Mouse (Mus musculus): ENCODE data around the gene Ptdss2. TPM values are rescaled to one million over a fixed set of nuclear protein-coding genes. Genes with fewer than 3 reads are reported as not detected.

Ptdss2 gene
- total and polyA plus RNA-seq, 2 experiments from 2014 or later: 25.6 to 96.8 TPM

DNA sequence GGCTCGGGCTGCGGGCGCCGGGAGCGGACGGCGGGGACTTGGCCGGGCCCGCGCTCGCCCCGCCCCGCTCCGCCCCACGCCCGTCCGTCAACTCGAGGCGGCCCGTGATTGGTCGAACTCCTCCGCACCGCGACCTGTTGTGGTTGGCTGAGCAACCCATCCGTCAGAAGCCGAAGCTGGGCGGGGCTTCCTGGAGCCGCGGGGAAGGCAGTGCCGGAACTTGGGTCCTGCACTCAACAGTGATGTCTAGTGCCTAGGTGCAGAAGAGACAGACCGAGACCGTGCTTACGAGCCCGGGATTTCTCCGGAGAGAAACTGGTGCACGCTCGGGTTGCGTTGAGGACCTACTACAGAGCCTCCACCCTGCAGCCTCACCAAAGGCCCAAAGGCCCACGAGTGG, 71.8 kb downstream of the Ptdss2 start, which contains the start of the genes Hras and Lrrc56:
Gene Hras (minus strand): TSS at position 58 of the 400 bp plus-strand sequence.
Gene Lrrc56 (plus strand): TSS at position 210 of the 400 bp plus-strand sequence.
- under 1% methylated on average over 30 of the region's 39 CpGs for WGBS
- H3K9ac ChIP-seq (replicated peaks; ENCODE audit: low read length): peak within 1 kb of the TSS; percentile 90
- H3K4me3 ChIP-seq (ENCODE audit: low read length): peak within 1 kb of the TSS; percentile 73
- H3K27me3 ChIP-seq (ENCODE audit: insufficient read depth, low read length): no peaks in the 10 kb centered on the region
- H3K4me1 ChIP-seq (ENCODE audit: insufficient read depth, low read length): peaks cover 10% of the 10 kb centered on the region
- ATAC-seq (peak; percentile 95), DNase-seq (ENCODE audit: low spot score) (peak; percentile 98)
- TF ChIP-seq CTCF (IDR thresholded peaks at IDR 0.05; ENCODE audit: low read depth): no peak
- no peaks in the 10 kb centered on the region for H3K9me3 ChIP-seq (ENCODE audit: low read length)
- H3K36me3 ChIP-seq (ENCODE audit: insufficient read depth, low read length): peaks cover 17% of the 10 kb centered on the region
- H3K4me2 ChIP-seq (ENCODE audit: low read depth, low read length): peak within 1 kb of the TSS; percentile 90
- H3K27ac ChIP-seq: peak within 1 kb of the TSS; percentile 79

DNA sequence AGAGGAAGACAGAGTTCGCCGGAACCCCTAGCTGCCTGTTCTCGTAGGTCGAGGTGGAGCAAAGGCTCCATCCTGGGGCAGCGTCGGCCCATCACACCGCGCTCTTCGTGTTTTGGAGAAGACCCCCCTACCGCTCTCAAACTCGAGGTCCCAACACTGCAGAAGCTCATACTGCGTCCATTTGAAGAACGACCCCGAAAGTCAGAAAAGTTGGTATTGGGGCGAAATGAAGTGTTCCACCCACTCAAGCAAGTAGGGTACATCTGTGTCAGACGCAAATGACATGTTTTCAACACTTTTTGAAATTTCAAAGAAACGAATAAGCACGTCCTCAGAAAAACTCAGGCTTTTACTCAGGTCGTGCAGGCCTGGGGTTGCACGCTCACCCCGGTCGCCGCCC, 72.2 kb downstream of the Ptdss2 start:
- DNase-seq (ENCODE audit: low spot score) (no peak), ATAC-seq (no peak)
- Histone ChIP-seq H3K27me3 (ENCODE audit: insufficient read depth, low read length) (no peaks in the 10 kb centered on the region), H3K4me3 (ENCODE audit: low read length) (peak overlapping the region; percentile 73), H3K9ac (replicated peaks; ENCODE audit: low read length) (peak overlapping the region; percentile 90), H3K9me3 (ENCODE audit: low read length) (no peaks in the 10 kb centered on the region), H3K36me3 (ENCODE audit: insufficient read depth, low read length) (peaks cover 17% of the 10 kb centered on the region), H3K4me1 (ENCODE audit: insufficient read depth, low read length) (peaks cover 10% of the 10 kb centered on the region), H3K4me2 (ENCODE audit: low read depth, low read length) (peak overlapping the region; percentile 90), H3K27ac (peak overlapping the region; percentile 57)
- no peak for TF ChIP-seq CTCF (IDR thresholded peaks at IDR 0.05; ENCODE audit: low read depth)
- WGBS: under 1% methylated on average over 23 of the region's 23 CpGs

DNA sequence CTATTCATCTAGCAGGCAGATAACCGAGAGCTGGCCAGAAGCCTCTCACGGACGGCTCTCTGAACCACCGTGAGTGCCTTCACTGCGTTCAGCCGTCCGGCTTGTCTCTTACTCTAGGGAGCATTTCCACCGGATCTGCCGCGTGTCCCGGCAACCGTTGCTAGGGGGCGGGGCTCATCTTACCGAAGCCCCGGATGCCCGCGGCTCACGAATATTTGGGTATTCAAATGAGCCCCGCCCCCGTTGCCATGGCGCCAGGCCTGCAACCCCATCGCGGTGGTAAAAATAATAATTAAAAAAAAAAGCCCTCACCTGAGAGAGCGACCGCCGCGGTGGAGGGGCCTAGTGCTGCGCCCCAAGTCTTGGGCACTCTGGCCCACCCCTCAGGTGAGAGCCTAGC, 72.6 kb downstream of the Ptdss2 start:
- TF ChIP-seq CTCF (IDR thresholded peaks at IDR 0.05; ENCODE audit: low read depth): no peak
- DNase-seq (ENCODE audit: low spot score) (peak; percentile 95), ATAC-seq (peak; percentile 52)
- Histone ChIP-seq H3K4me1 (ENCODE audit: insufficient read depth, low read length) (peaks cover 10% of the 10 kb centered on the region), H3K27ac (peak overlapping the region; percentile 57; the same call in 1 of the 2 replicates), H3K27me3 (ENCODE audit: insufficient read depth, low read length) (no peaks in the 10 kb centered on the region), H3K9me3 (ENCODE audit: low read length) (no peaks in the 10 kb centered on the region), H3K4me2 (ENCODE audit: low read depth, low read length) (peak overlapping the region; percentile 90), H3K4me3 (ENCODE audit: low read length) (peak overlapping the region; percentile 73), H3K9ac (replicated peaks; ENCODE audit: low read length) (peak overlapping the region; percentile 90; the same call in 1 of the 2 replicates), H3K36me3 (ENCODE audit: insufficient read depth, low read length) (peaks cover 13% of the 10 kb centered on the region)
- WGBS: 1% methylated on average over 28 of the region's 28 CpGs

GRCm38 (mm10) chr7:141195754-141196153, 73.6 kb downstream of the Ptdss2 start:
- WGBS: 90% methylated on average over 2 of the region's 2 CpGs
- Histone ChIP-seq H3K27me3 (ENCODE audit: insufficient read depth, low read length) (no peaks in the 10 kb centered on the region), H3K4me3 (ENCODE audit: low read length) (no peak overlapping the region), H3K27ac (no peak overlapping the region), H3K9ac (replicated peaks; ENCODE audit: low read length) (no peak overlapping the region), H3K4me2 (ENCODE audit: low read depth, low read length) (no peak overlapping the region), H3K4me1 (ENCODE audit: insufficient read depth, low read length) (peaks cover 10% of the 10 kb centered on the region), H3K9me3 (ENCODE audit: low read length) (no peaks in the 10 kb centered on the region), H3K36me3 (ENCODE audit: insufficient read depth, low read length) (peaks cover 4% of the 10 kb centered on the region)
- no peak for DNase-seq (ENCODE audit: low spot score)
- TF ChIP-seq CTCF (IDR thresholded peaks at IDR 0.05; ENCODE audit: low read depth): no peak
- ATAC-seq: no peak

GRCm38 (mm10) chr7:141196619-141197282, 74.6 kb downstream of the Ptdss2 start:
- H3K4me3 ChIP-seq (ENCODE audit: low read length): no peak overlapping the region
- 91% methylated on average over 8 of the region's 8 CpGs for WGBS
- H3K4me2 ChIP-seq (ENCODE audit: low read depth, low read length): no peak overlapping the region
- no peaks in the 10 kb centered on the region for H3K9me3 ChIP-seq (ENCODE audit: low read length)
- no peaks in the 10 kb centered on the region; the same call in 1 of the 2 replicates for H3K36me3 ChIP-seq (ENCODE audit: insufficient read depth, low read length)
- no peak for TF ChIP-seq CTCF (IDR thresholded peaks at IDR 0.05; ENCODE audit: low read depth)
- no peak overlapping the region for H3K9ac ChIP-seq (replicated peaks; ENCODE audit: low read length)
- H3K4me1 ChIP-seq (ENCODE audit: insufficient read depth, low read length): peaks cover 10% of the 10 kb centered on the region
- H3K27ac ChIP-seq: no peak overlapping the region
- H3K27me3 ChIP-seq (ENCODE audit: insufficient read depth, low read length): no peaks in the 10 kb centered on the region
- ATAC-seq: no peak
- DNase-seq (ENCODE audit: low spot score): no peak

GRCm38 (mm10) chr7:141198121-141198520, 75.9 kb downstream of the Ptdss2 start:
- no peaks in the 10 kb centered on the region for H3K9me3 ChIP-seq (ENCODE audit: low read length)
- 98% methylated on average over 4 of the region's 4 CpGs for whole genome bisulfite sequencing
- no peak for TF ChIP-seq CTCF (IDR thresholded peaks at IDR 0.05; ENCODE audit: low read depth)

DNA sequence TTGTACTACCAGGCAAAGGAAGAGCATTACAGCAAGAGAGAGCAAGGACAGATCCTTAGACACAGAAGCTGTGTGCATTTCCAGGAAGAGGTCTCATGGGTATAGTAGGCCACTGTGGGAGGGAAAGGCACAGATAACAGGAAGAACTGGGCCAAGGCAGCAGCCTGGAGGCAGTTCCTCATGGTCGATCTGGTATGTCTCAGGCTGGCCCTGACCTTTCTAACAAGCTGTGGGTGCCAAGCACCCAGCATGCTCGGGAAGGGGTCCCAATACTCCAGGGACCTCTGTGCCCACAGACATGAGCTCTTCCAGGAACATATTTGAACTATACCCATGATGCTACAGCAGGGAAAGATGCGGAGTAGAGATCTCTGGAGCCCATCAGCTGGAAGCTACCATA, 82.4 kb downstream of the Ptdss2 start:
- H3K9me3 ChIP-seq (ENCODE audit: low read length): no peaks in the 10 kb centered on the region
- DNase-seq (ENCODE audit: low spot score): no peak
- H3K4me1 ChIP-seq (ENCODE audit: insufficient read depth, low read length): no peaks in the 10 kb centered on the region
- H3K4me2 ChIP-seq (ENCODE audit: low read depth, low read length): no peak overlapping the region
- ATAC-seq: no peak
- WGBS: 75% methylated on average over 3 of the region's 3 CpGs
- no peak overlapping the region for H3K9ac ChIP-seq (replicated peaks; ENCODE audit: low read length)
- no peak overlapping the region for H3K27ac ChIP-seq
- no peak overlapping the region for H3K4me3 ChIP-seq (ENCODE audit: low read length)
- H3K27me3 ChIP-seq (ENCODE audit: insufficient read depth, low read length): no peaks in the 10 kb centered on the region
- H3K36me3 ChIP-seq (ENCODE audit: insufficient read depth, low read length): no peaks in the 10 kb centered on the region
- no peak for TF ChIP-seq CTCF (IDR thresholded peaks at IDR 0.05; ENCODE audit: low read depth)

More at GRCm38 (mm10) chr7:141198121-141198520, 75.9 kb downstream of the Ptdss2 start:
- Histone ChIP-seq H3K36me3 (ENCODE audit: insufficient read depth, low read length) (no peaks in the 10 kb centered on the region), H3K27ac (no peak overlapping the region), H3K4me1 (ENCODE audit: insufficient read depth, low read length) (no peaks in the 10 kb centered on the region; the same call in 1 of the 2 replicates), H3K4me3 (ENCODE audit: low read length) (no peak overlapping the region), H3K9ac (replicated peaks; ENCODE audit: low read length) (no peak overlapping the region), H3K27me3 (ENCODE audit: insufficient read depth, low read length) (no peaks in the 10 kb centered on the region), H3K4me2 (ENCODE audit: low read depth, low read length) (no peak overlapping the region)
- ATAC-seq (no peak), DNase-seq (ENCODE audit: low spot score) (no peak)

Measured in hindbrain, postnatal 0 days (tissue).